Mouse (Mus musculus) midbrain, embryonic 15.5 days (tissue): Measurements from ENCODE around the gene Adgrg5. TPM values are rescaled to one million over a fixed set of nuclear protein-coding genes. Genes with fewer than 3 reads are reported as not detected.

ENCODE experiments used
- ATAC-seq: fragments of 200-750 bp; cut with Nextera tagmentation; replicated peaks from 2 replicates; pipeline ENCODE4 v1.8.0; 2017; ENCODE audit warnings: moderate TSS enrichment
- H3K27ac ChIP-seq: fragments of 300-500 bp; sonication (generic); 2 replicates; pipeline ENCODE4 v1.5.1; 2015; ENCODE audit warnings: mild to moderate bottlenecking, inconsistent platforms
- H3K27me3 ChIP-seq: fragments of 300-500 bp; sonication (generic); replicated peaks from 2 replicates; pipeline ENCODE4 v1.6.1; 2015; ENCODE audit warnings: inconsistent platforms
- H3K36me3 ChIP-seq: fragments of 300-500 bp; sonication (generic); replicated peaks from 2 replicates; pipeline ENCODE4 v1.6.1; 2015; ENCODE audit warnings: inconsistent platforms
- H3K4me1 ChIP-seq: fragments of 300-500 bp; sonication (generic); 2 replicates; pipeline ENCODE4 v1.6.1; 2015; ENCODE audit warnings: inconsistent platforms
- H3K4me2 ChIP-seq: fragments of 300-500 bp; sonication (generic); 2 replicates; pipeline ENCODE4 v1.6.1; 2015; ENCODE audit warnings: inconsistent platforms, mild to moderate bottlenecking, moderate library complexity
- H3K4me3 ChIP-seq: fragments of 300-500 bp; sonication (generic); 2 replicates; pipeline ENCODE4 v1.5.1; 2015; ENCODE audit warnings: mild to moderate bottlenecking, inconsistent platforms
- H3K9ac ChIP-seq: fragments of 300-500 bp; sonication (generic); 2 replicates; pipeline ENCODE4 v1.6.1; 2015; ENCODE audit warnings: mild to moderate bottlenecking, inconsistent platforms
- H3K9me3 ChIP-seq: fragments of 300-500 bp; sonication (generic); 2 replicates; pipeline ENCODE4 v1.6.1; 2016; ENCODE audit warnings: inconsistent platforms
- WGBS: fragments of 180-500 bp; shearing (Covaris S2); methylation state at CpG from one replicate; pipeline ENCODE4 v1.1.7; 2015; ENCODE audit warnings: mixed read lengths; 5-methylcytosine and 5-hydroxymethylcytosine counted together
- polyA plus RNA-seq: library from polyadenylated mRNA; unstranded; fragments of >200 nt; fragmentation: Nextera tagmentation; extraction: Ambion mirVana; gene quantifications from 2 replicates; pipeline ENCODE4 v1.2.1, GENCODE M21; 2015

Adgrg5 gene
- polyA plus RNA-seq, 1 experiment from 2014 or later, result 0.05 TPM

- Histone ChIP-seq H3K27ac (no peak overlapping the region), H3K9me3 (no peaks in the 10 kb centered on the region), H3K4me3 (no peak overlapping the region), H3K27me3 (peaks cover 41% of the 10 kb centered on the region), H3K36me3 (no peaks in the 10 kb centered on the region), H3K9ac (no peak overlapping the region), H3K4me1 (peaks cover 24% of the 10 kb centered on the region), H3K4me2 (no peak overlapping the region)
- no peak for ATAC-seq
These were observed 4.2 kb upstream of the Adgrg5 start for GRCm38 (mm10) chr8:94919256-94919655.

GRCm38 (mm10) chr8:94922176-94922575 is 1.3 kb upstream of the Adgrg5 start:
- Histone ChIP-seq H3K4me3 (no peak overlapping the region), H3K4me2 (no peak overlapping the region), H3K4me1 (peaks cover 10% of the 10 kb centered on the region), H3K9me3 (no peaks in the 10 kb centered on the region), H3K27me3 (peaks cover 23% of the 10 kb centered on the region), H3K27ac (no peak overlapping the region), H3K36me3 (no peaks in the 10 kb centered on the region), H3K9ac (no peak overlapping the region)
- WGBS, result 69% methylated on average over 6 of the region's 6 CpGs
- no peak for ATAC-seq

- Histone ChIP-seq H3K27ac (no peak overlapping the region), H3K9me3 (no peaks in the 10 kb centered on the region), H3K4me3 (no peak overlapping the region), H3K36me3 (no peaks in the 10 kb centered on the region), H3K4me1 (peaks cover 6% of the 10 kb centered on the region), H3K27me3 (peaks cover 19% of the 10 kb centered on the region), H3K9ac (no peak overlapping the region), H3K4me2 (no peak overlapping the region)
- 38% methylated on average over 8 of the region's 8 CpGs for WGBS
- ATAC-seq, result no peak
These were observed 892 bp upstream of the Adgrg5 start for GRCm38 (mm10) chr8:94922602-94923001.

- Histone ChIP-seq H3K36me3 (no peaks in the 10 kb centered on the region), H3K27me3 (no peaks in the 10 kb centered on the region), H3K9me3 (no peaks in the 10 kb centered on the region), H3K4me2 (no peak overlapping the region), H3K4me1 (no peaks in the 10 kb centered on the region), H3K9ac (no peak overlapping the region), H3K27ac (no peak overlapping the region), H3K4me3 (no peak overlapping the region)
- WGBS, result 85% methylated on average over 3 of the region's 3 CpGs
- no peak for ATAC-seq
These were observed 4.7 kb downstream of the Adgrg5 start for GRCm38 (mm10) chr8:94928227-94928626.

- WGBS, result 73% methylated on average over 5 of the region's 5 CpGs
- Histone ChIP-seq H3K9ac (no peak overlapping the region), H3K4me1 (no peaks in the 10 kb centered on the region), H3K4me2 (no peak overlapping the region), H3K27ac (no peak overlapping the region), H3K36me3 (no peaks in the 10 kb centered on the region), H3K4me3 (no peak overlapping the region), H3K9me3 (no peaks in the 10 kb centered on the region), H3K27me3 (no peaks in the 10 kb centered on the region)
- ATAC-seq, result no peak
These were observed 10.4 kb downstream of the Adgrg5 start for GRCm38 (mm10) chr8:94933918-94934317.

GRCm38 (mm10) chr8:94935172-94935571 is 11.7 kb downstream of the Adgrg5 start:
- no peaks in the 10 kb centered on the region for H3K4me1 ChIP-seq
- H3K9me3 ChIP-seq, result no peaks in the 10 kb centered on the region
- H3K36me3 ChIP-seq, result no peaks in the 10 kb centered on the region
- WGBS, result 75% methylated on average over 3 of the region's 3 CpGs
- no peak overlapping the region for H3K27ac ChIP-seq
- no peak overlapping the region for H3K4me2 ChIP-seq
- no peak overlapping the region for H3K9ac ChIP-seq
- H3K4me3 ChIP-seq, result no peak overlapping the region
- H3K27me3 ChIP-seq, result no peaks in the 10 kb centered on the region
- ATAC-seq, result no peak

- peak; percentile 22; the same call in 1 of the 2 replicates for ATAC-seq
- no peaks in the 10 kb centered on the region for H3K36me3 ChIP-seq
- H3K4me2 ChIP-seq, result no peak overlapping the region
- no peaks in the 10 kb centered on the region for H3K27me3 ChIP-seq
- H3K4me3 ChIP-seq, result no peak overlapping the region
- no peak overlapping the region for H3K9ac ChIP-seq
- 20% methylated on average over 6 of the region's 6 CpGs for WGBS
- no peaks in the 10 kb centered on the region for H3K9me3 ChIP-seq
- no peak overlapping the region for H3K27ac ChIP-seq
- peaks cover 4% of the 10 kb centered on the region for H3K4me1 ChIP-seq
These were observed 19.1 kb downstream of the Adgrg5 start for GRCm38 (mm10) chr8:94942566-94942965.

- H3K27ac ChIP-seq, result no peak overlapping the region
- H3K4me3 ChIP-seq, result no peak overlapping the region
- no peaks in the 10 kb centered on the region for H3K36me3 ChIP-seq
- no peaks in the 10 kb centered on the region for H3K27me3 ChIP-seq
- H3K9ac ChIP-seq, result no peak overlapping the region
- no peak for ATAC-seq
- 54% methylated on average over 6 of the region's 6 CpGs for WGBS
- H3K4me1 ChIP-seq, result peaks cover 5% of the 10 kb centered on the region
- no peaks in the 10 kb centered on the region for H3K9me3 ChIP-seq
- no peak overlapping the region for H3K4me2 ChIP-seq
These were observed 21.7 kb downstream of the Adgrg5 start for GRCm38 (mm10) chr8:94945185-94945584.

GRCm38 (mm10) chr8:94948421-94948820 is 24.9 kb downstream of the Adgrg5 start:
- no peak overlapping the region for H3K4me2 ChIP-seq
- 70% methylated on average over 4 of the region's 4 CpGs for WGBS
- no peak overlapping the region for H3K27ac ChIP-seq
- no peaks in the 10 kb centered on the region for H3K9me3 ChIP-seq
- ATAC-seq, result no peak
- H3K9ac ChIP-seq, result no peak overlapping the region
- no peak overlapping the region for H3K4me3 ChIP-seq
- peaks cover 9% of the 10 kb centered on the region for H3K4me1 ChIP-seq
- H3K36me3 ChIP-seq, result no peaks in the 10 kb centered on the region
- no peaks in the 10 kb centered on the region for H3K27me3 ChIP-seq

- Histone ChIP-seq H3K9ac (no peak overlapping the region), H3K4me1 (peaks cover 9% of the 10 kb centered on the region), H3K27ac (no peak overlapping the region), H3K36me3 (no peaks in the 10 kb centered on the region), H3K4me2 (no peak overlapping the region), H3K9me3 (no peaks in the 10 kb centered on the region), H3K4me3 (no peak overlapping the region), H3K27me3 (no peaks in the 10 kb centered on the region)
- ATAC-seq, result no peak
- WGBS, result 88% methylated on average over 4 of the region's 4 CpGs
These were observed 25.5 kb downstream of the Adgrg5 start for GRCm38 (mm10) chr8:94949010-94949409.

- WGBS, result 18% methylated on average over 4 of the region's 4 CpGs
- Histone ChIP-seq H3K36me3 (no peaks in the 10 kb centered on the region), H3K27me3 (no peaks in the 10 kb centered on the region), H3K4me1 (peaks cover 9% of the 10 kb centered on the region), H3K4me2 (no peak overlapping the region), H3K27ac (no peak overlapping the region), H3K4me3 (no peak overlapping the region), H3K9ac (no peak overlapping the region), H3K9me3 (no peaks in the 10 kb centered on the region)
- ATAC-seq, result peak; percentile 81
These were observed 26.6 kb downstream of the Adgrg5 start for GRCm38 (mm10) chr8:94950046-94950445.

GRCm38 (mm10) chr8:94950458-94950857 is 27.0 kb downstream of the Adgrg5 start:
- H3K36me3 ChIP-seq, result no peaks in the 10 kb centered on the region
- H3K4me3 ChIP-seq, result no peak overlapping the region
- WGBS, result 75% methylated on average over 5 of the region's 5 CpGs
- H3K9ac ChIP-seq, result no peak overlapping the region
- H3K4me1 ChIP-seq, result peaks cover 9% of the 10 kb centered on the region
- no peak overlapping the region for H3K4me2 ChIP-seq
- H3K27ac ChIP-seq, result no peak overlapping the region
- peak; percentile 53; the same call in 1 of the 2 replicates for ATAC-seq
- no peaks in the 10 kb centered on the region for H3K27me3 ChIP-seq
- H3K9me3 ChIP-seq, result no peaks in the 10 kb centered on the region

- no peak for ATAC-seq
- 84% methylated on average over 5 of the region's 5 CpGs for WGBS
- Histone ChIP-seq H3K4me2 (no peak overlapping the region), H3K9me3 (no peaks in the 10 kb centered on the region), H3K27me3 (no peaks in the 10 kb centered on the region), H3K36me3 (no peaks in the 10 kb centered on the region), H3K4me1 (peaks cover 5% of the 10 kb centered on the region), H3K9ac (no peak overlapping the region), H3K4me3 (no peak overlapping the region), H3K27ac (no peak overlapping the region)
These were observed 28.6 kb downstream of the Adgrg5 start for GRCm38 (mm10) chr8:94952086-94952485.
